Mouse (Mus musculus) spleen, adult 2 months (tissue): ENCODE results near the gene Med29.

Experiments
- CTCF ChIP-seq: fragments of 200-500 bp; IDR thresholded peaks from 2 replicates; pipeline ENCODE4 v1.5.1; 2011; ENCODE audit warnings: mild to moderate bottlenecking, inconsistent platforms; ENCODE audit not compliant: insufficient read depth, insufficient read length, insufficient replicate concordance; ENCODE audit errors: extremely low read depth
- POLR2A ChIP-seq: fragments of 200-500 bp; IDR thresholded peaks from 2 replicates; pipeline ENCODE4 v1.6.1; 2011; ENCODE audit warnings: low read depth, low read length, inconsistent platforms

DNA sequence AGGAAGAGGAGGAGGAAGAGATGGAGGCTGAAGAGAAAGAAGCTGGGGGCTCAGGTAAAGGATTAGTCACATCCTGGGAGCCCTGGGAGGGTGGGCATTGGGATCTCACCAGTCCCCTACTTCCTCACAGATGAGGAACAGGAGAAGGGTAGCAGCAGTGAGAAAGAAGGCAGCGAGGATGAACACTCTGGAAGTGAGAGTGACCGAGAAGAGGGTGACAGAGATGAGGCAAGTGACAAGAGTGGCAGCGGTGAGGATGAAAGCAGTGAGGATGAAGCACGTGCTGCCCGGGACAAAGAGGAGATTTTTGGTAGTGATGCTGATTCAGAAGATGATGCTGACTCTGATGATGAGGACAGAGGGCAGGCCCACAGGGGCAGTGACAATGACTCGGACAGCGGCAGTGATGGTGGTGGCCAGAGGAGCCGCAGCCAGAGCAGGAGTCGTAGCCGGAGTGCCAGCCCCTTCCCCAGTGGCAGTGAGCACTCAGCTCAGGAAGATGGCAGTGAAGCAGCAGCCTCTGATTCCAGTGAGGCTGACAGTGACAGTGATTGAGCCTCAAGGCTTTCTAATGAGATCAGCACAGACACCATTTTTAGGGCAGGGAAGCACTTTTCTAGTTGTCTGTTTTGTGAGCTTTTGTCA lies 6.3 kb upstream of the Med29 start:
- no peak for TF ChIP-seq CTCF
- no peak for TF ChIP-seq POLR2A
